Mouse (Mus musculus) forebrain, embryonic 14.5 days (tissue): ENCODE data around the gene Palm2. TPM values are rescaled to one million over a fixed set of nuclear protein-coding genes. Genes with fewer than 3 reads are reported as not detected.
A peak's percentile ranks its signal among the peaks of the same experiment; 100 is the strongest.

ENCODE experiments used
- ATAC-seq: fragments of 200-750 bp; cut with Nextera tagmentation; 2 replicates; pipeline ENCODE4 v1.8.0; 2017; ENCODE audit warnings: mild to moderate bottlenecking, moderate library complexity
- DNase-seq: peaks from one replicate; pipeline ENCODE4 v3.0.0-alpha.2; 2015; ENCODE audit warnings: low spot score
- H3K27ac ChIP-seq: fragments of 300-500 bp; sonication (generic); 2 replicates; pipeline ENCODE4 v1.5.1; 2014; ENCODE audit warnings: low read depth, mild to moderate bottlenecking, control low read depth, low read length, moderate library complexity
- H3K27me3 ChIP-seq: fragments of 300-500 bp; sonication (generic); replicated peaks from 2 replicates; pipeline ENCODE4 v1.6.1; 2014; ENCODE audit warnings: low read length, control low read depth, mixed read lengths; ENCODE audit not compliant: control insufficient read depth, insufficient read depth
- H3K36me3 ChIP-seq: fragments of 300-500 bp; sonication (generic); 2 replicates; pipeline ENCODE4 v1.6.1; 2014; ENCODE audit warnings: low read length, control low read depth; ENCODE audit not compliant: control insufficient read depth, insufficient read depth
- H3K4me1 ChIP-seq: fragments of 300-500 bp; sonication (generic); 2 replicates; pipeline ENCODE4 v1.6.1; 2014; ENCODE audit warnings: antibody characterized with exemption, low read length, control low read depth; ENCODE audit not compliant: control insufficient read depth, insufficient read depth
- H3K4me2 ChIP-seq: fragments of 300-500 bp; sonication (generic); 2 replicates; pipeline ENCODE4 v1.6.1; 2014; ENCODE audit warnings: mild to moderate bottlenecking, control low read depth, low read length
- H3K4me3 ChIP-seq: fragments of 300-500 bp; sonication (generic); 2 replicates; pipeline ENCODE4 v1.5.1; 2014; ENCODE audit warnings: low read depth, low read length, control low read depth
- H3K9ac ChIP-seq: fragments of 300-500 bp; sonication (generic); 2 replicates; pipeline ENCODE4 v1.6.1; 2014; ENCODE audit warnings: mild to moderate bottlenecking, low read length, control low read depth, moderate library complexity
- H3K9me3 ChIP-seq: fragments of 300-500 bp; sonication (generic); replicated peaks from 2 replicates; pipeline ENCODE4 v1.6.1; 2016; ENCODE audit warnings: low read length, control low read depth, mixed read lengths; ENCODE audit not compliant: control insufficient read depth
- WGBS: fragments of 180-500 bp; shearing (Covaris S2); extraction: QIAGEN DNeasy Blood & Tissue Kit; methylation state at CpG from one replicate; pipeline ENCODE4 v1.1.7; 2014; 5-methylcytosine and 5-hydroxymethylcytosine counted together
- polyA plus RNA-seq: library from polyadenylated mRNA; unstranded; fragments of >200 nt; fragmentation: Nextera tagmentation; extraction: Ambion mirVana; gene quantifications from 2 replicates; pipeline ENCODE4 v1.2.1, GENCODE M21; 2014

Gene Palm2
- polyA plus RNA-seq, 1 experiment from 2014 or later = 2.3 TPM

- H3K4me3 ChIP-seq = no peak overlapping the region
- no peaks in the 10 kb centered on the region for H3K4me1 ChIP-seq
- H3K36me3 ChIP-seq = no peaks in the 10 kb centered on the region
- H3K27ac ChIP-seq = no peak overlapping the region
- WGBS = 92% methylated on average over 9 of the region's 9 CpGs
- no peak overlapping the region for H3K9ac ChIP-seq
- H3K4me2 ChIP-seq = no peak overlapping the region
- H3K9me3 ChIP-seq = no peaks in the 10 kb centered on the region
- DNase-seq (no peak), ATAC-seq (no peak)
- no peaks in the 10 kb centered on the region for H3K27me3 ChIP-seq
These were observed 91.4 kb downstream of the Palm2 start for GRCm38 (mm10) chr4:57525221-57526011.

GRCm38 (mm10) chr4:57528296-57528695 is 94.2 kb downstream of the Palm2 start:
- Histone ChIP-seq H3K4me3 (no peak overlapping the region), H3K9ac (no peak overlapping the region), H3K4me1 (no peaks in the 10 kb centered on the region), H3K27ac (no peak overlapping the region), H3K36me3 (no peaks in the 10 kb centered on the region), H3K27me3 (no peaks in the 10 kb centered on the region), H3K4me2 (no peak overlapping the region), H3K9me3 (no peaks in the 10 kb centered on the region)
- ATAC-seq (no peak), DNase-seq (no peak)

DNA sequence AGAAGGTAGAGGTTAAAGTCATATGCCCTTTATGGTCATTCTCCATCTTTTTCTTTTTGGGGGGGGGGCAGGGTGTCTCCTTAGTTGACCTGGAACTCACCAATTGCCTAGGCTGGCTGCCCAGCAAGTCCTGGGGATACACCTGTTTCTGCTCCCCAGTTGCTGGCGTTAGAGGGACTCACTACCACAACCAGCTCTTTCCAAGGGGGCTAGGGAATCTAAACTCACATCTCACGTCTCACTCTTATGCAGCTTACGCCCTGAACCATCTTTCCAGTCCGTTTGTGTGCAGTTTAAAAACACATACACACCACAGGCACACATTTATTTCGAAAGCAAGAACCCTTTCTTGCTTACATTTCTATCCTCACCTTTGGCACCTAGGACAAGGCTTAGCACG is 99.6 kb downstream of the Palm2 start:
- H3K4me1 ChIP-seq = peaks cover 3% of the 10 kb centered on the region; the same call in 1 of the 2 replicates
- H3K27me3 ChIP-seq = no peaks in the 10 kb centered on the region
- 86% methylated on average over 6 of the region's 6 CpGs for WGBS
- H3K27ac ChIP-seq = no peak overlapping the region
- no peak overlapping the region for H3K9ac ChIP-seq
- ATAC-seq (no peak), DNase-seq (no peak)
- no peaks in the 10 kb centered on the region for H3K9me3 ChIP-seq
- no peaks in the 10 kb centered on the region for H3K36me3 ChIP-seq
- H3K4me3 ChIP-seq = no peak overlapping the region
- H3K4me2 ChIP-seq = no peak overlapping the region

DNA sequence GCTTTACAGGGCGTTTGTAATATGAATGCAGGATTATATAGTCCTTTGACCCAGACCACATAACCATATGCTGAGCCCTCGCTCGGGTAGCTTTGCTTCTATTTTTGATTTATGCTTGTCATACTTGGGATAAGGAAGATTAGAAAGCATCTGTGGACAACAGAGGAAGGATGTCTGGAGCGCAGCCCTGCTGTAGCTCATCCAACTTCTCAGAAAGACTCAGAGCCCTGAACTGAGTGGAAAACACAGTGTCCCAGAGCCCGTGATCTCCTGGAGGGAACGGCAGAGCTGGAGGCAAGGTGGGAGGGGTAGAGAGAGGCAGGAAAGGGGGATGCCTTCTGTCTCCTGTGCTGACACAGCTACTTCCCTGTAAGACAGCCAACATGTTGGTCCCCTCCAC is 100.2 kb downstream of the Palm2 start:
- Histone ChIP-seq H3K4me3 (no peak overlapping the region), H3K27ac (no peak overlapping the region), H3K27me3 (no peaks in the 10 kb centered on the region), H3K36me3 (no peaks in the 10 kb centered on the region), H3K4me1 (peaks cover 3% of the 10 kb centered on the region; the same call in 1 of the 2 replicates), H3K4me2 (no peak overlapping the region), H3K9me3 (no peaks in the 10 kb centered on the region), H3K9ac (no peak overlapping the region)
- DNase-seq (no peak), ATAC-seq (no peak)
- 77% methylated on average over 6 of the region's 6 CpGs for WGBS

DNA sequence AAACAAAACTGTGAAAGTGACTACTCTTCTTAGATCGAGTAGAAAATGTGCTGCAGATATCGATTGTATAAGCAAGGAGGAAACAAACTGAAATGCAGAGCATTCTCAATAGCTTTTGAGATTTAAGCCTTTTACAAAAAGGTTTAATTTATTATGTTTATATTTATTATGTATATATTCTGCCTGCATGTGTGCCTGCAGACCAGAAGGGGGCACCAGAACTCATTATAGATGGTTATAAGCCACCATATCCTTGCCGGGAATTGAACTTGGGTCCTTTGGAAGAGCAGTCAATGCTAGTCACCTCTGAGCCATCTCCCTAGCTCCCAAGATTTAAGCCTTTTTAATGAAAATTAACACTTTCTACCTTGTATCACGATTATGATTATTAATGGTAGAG is 101.0 kb downstream of the Palm2 start:
- Histone ChIP-seq H3K9ac (no peak overlapping the region), H3K4me2 (no peak overlapping the region), H3K27me3 (no peaks in the 10 kb centered on the region), H3K27ac (no peak overlapping the region), H3K36me3 (no peaks in the 10 kb centered on the region), H3K9me3 (no peaks in the 10 kb centered on the region), H3K4me3 (no peak overlapping the region), H3K4me1 (peaks cover 3% of the 10 kb centered on the region; the same call in 1 of the 2 replicates)
- DNase-seq (no peak), ATAC-seq (no peak)
- 93% methylated on average over 4 of the region's 4 CpGs for WGBS

DNA sequence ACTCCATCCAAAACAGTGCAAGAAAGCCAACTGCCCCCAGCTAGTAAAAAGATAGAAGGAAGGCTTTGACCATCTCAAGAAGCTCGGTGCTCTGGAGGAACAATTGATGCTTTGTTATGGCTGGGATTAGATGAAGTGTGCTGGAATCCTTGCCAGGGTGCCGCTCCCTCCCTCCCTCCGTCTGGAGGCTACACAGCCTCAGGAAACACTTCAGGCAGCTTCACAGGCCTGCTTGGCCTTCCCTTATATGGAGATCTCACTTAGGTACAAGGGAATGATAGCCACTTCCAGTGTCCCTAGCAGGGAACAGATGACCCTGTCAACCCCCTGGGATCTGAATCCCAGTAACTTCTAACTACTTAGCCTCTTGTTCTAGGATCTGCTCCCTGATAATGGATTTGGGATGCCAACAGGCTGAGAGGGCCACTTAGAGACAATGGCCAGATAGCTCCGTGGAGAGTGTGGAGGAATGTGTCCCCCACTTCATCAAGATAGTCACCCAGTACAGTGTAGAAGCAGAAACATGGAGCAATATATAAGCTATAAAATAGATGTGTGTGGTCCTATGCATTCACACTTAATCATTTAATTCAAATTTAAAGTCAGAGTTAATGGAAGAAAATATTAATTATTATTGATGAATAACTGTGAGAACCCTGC is 104.1 kb downstream of the Palm2 start:
- Histone ChIP-seq H3K4me1 (peaks cover 3% of the 10 kb centered on the region; the same call in 1 of the 2 replicates), H3K4me2 (no peak overlapping the region), H3K36me3 (no peaks in the 10 kb centered on the region), H3K4me3 (no peak overlapping the region), H3K9me3 (no peaks in the 10 kb centered on the region), H3K27me3 (no peaks in the 10 kb centered on the region), H3K9ac (no peak overlapping the region), H3K27ac (no peak overlapping the region)
- 8% methylated on average over 4 of the region's 4 CpGs for WGBS
- ATAC-seq = no peak
- DNase-seq = no peak

DNA sequence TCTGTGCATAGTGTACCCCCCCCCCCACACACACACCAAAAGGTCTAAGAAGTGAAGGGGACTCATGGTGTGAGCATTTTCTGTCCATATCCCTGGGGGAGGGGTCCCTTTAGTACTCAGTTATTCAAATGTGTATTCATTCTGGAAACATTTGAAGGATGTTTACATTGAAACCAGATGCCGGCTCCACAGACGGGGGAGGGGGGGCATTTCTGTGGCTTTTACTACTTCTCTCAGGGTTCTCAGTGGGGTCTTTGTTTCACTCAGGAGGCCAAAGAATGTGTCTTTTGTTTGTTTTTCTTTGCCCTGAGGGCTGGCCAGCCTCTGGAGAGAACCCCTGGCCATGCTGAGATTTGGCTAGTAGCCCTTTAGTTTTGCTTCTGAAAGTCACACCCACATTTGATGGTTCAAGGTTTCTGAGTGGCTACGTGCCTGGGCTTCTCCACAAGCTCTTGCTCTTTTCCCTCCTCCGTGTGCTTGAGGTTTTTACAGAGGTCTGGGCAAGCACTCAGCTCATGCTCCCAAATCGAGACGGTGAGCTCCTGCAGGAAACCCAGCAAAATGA is 109.7 kb downstream of the Palm2 start:
- DNase-seq = peak; percentile 79
- peaks cover 7% of the 10 kb centered on the region for H3K4me1 ChIP-seq
- H3K36me3 ChIP-seq = no peaks in the 10 kb centered on the region
- H3K27me3 ChIP-seq = no peaks in the 10 kb centered on the region
- no peak overlapping the region for H3K9ac ChIP-seq
- H3K4me3 ChIP-seq = no peak overlapping the region
- H3K4me2 ChIP-seq = peak overlapping the region; percentile 16; the same call in 1 of the 2 replicates
- no peaks in the 10 kb centered on the region for H3K9me3 ChIP-seq
- peak; percentile 82 for ATAC-seq
- 0% methylated on average over 6 of the region's 6 CpGs for WGBS
- H3K27ac ChIP-seq = no peak overlapping the region

- Histone ChIP-seq H3K4me1 (peaks cover 7% of the 10 kb centered on the region), H3K4me2 (no peak overlapping the region), H3K27ac (no peak overlapping the region), H3K36me3 (no peaks in the 10 kb centered on the region), H3K4me3 (no peak overlapping the region), H3K27me3 (no peaks in the 10 kb centered on the region), H3K9me3 (no peaks in the 10 kb centered on the region), H3K9ac (no peak overlapping the region)
- 92% methylated on average over 7 of the region's 7 CpGs for WGBS
- ATAC-seq (no peak), DNase-seq (no peak)
These were observed 113.7 kb downstream of the Palm2 start for GRCm38 (mm10) chr4:57547785-57548184.

DNA sequence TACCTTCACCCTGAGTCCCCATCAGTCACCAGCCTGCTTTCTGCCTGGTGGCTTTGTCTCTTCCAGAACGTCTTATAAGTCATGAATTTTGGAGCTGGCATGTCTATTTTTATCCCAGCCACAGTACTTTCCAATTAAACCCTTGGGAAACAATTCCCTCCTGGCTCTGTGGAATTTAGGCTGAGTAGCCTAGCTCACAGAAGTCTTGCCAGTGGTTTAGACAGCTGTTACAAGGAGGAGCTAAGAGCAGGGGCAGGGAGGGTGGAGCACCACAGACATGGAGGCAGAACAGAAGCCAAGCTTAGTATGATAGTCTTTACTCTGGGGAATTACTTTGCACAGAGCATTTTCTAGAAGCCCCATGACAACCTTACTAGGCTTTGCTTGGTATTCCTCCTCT is 116.2 kb downstream of the Palm2 start:
- Histone ChIP-seq H3K4me2 (no peak overlapping the region), H3K27me3 (no peaks in the 10 kb centered on the region), H3K9me3 (no peaks in the 10 kb centered on the region), H3K36me3 (no peaks in the 10 kb centered on the region), H3K4me3 (no peak overlapping the region), H3K27ac (no peak overlapping the region), H3K4me1 (no peaks in the 10 kb centered on the region), H3K9ac (no peak overlapping the region)
- DNase-seq (no peak), ATAC-seq (no peak)
- 37% methylated on average over 1 of the region's 1 CpGs for WGBS
